Mouse (Mus musculus): ENCODE data around the gene Pigu. TPM values are rescaled to one million over a fixed set of nuclear protein-coding genes. Genes with fewer than 3 reads are reported as not detected.

Pigu gene
- total RNA-seq, 2 experiments from 2014 or later, result 28.5 to 33.5 TPM

GRCm38 (mm10) chr2:155235746-155236361 lies 121.4 kb downstream of the Pigu start:
- DNase-seq, result no peak

Small RNA genes within 50 kb of the gene (microRNA-seq; reads per million reads assigned to microRNA genes)
- gene Mir695, result not detected

Other genes starting within 250 kb of the Pigu start
- gene Itch, start 223.9 kb downstream of the Pigu start, total RNA-seq (2021), result 10 to 100 TPM; 45.2 to 48.1 TPM
- gene Dynlrb1, start 120.9 kb downstream of the Pigu start, total RNA-seq (2021), result 100 to 1,000 TPM; 259 to 263 TPM
- 100 to 1,000 TPM; 421 to 505 TPM for gene Map1lc3a, start 81.1 kb downstream of the Pigu start, total RNA-seq (2021)
- 100 to 1,000 TPM; 234 to 237 TPM for gene Trp53inp2, start 23.6 kb upstream of the Pigu start, total RNA-seq (2021)
- 10 to 100 TPM; 33.1 to 44.6 TPM for gene Ncoa6, start 116.5 kb upstream of the Pigu start, total RNA-seq (2021)
- 10 to 100 TPM; 26.5 to 40.9 TPM for gene Acss2, start 160.5 kb upstream of the Pigu start, total RNA-seq (2021)
- 1 to 10 TPM; 4.4 to 6.9 TPM for gene Ggt7, start 160.8 kb upstream of the Pigu start, total RNA-seq (2021)
- gene Gss, start 235.4 kb upstream of the Pigu start, total RNA-seq (2021), result 10 to 100 TPM; 41.4 to 48.1 TPM